Mouse (Mus musculus) forebrain, embryonic 12.5 days (tissue): Measurements from ENCODE around the gene Mfng. TPM values are rescaled to one million over a fixed set of nuclear protein-coding genes. Genes with fewer than 3 reads are reported as not detected.

Experiments used
- ATAC-seq: fragments of 200-750 bp; cut with Nextera tagmentation; 2 replicates; pipeline ENCODE4 v1.8.0; 2017; ENCODE audit warnings: moderate TSS enrichment; ENCODE audit not compliant: low FRiP score
- H3K27ac ChIP-seq: fragments of 300-500 bp; sonication (generic); 2 replicates; pipeline ENCODE4 v1.5.1; 2016; ENCODE audit warnings: mild to moderate bottlenecking
- H3K27me3 ChIP-seq: fragments of 300-500 bp; sonication (generic); 2 replicates; pipeline ENCODE4 v1.6.1; 2016; ENCODE audit warnings: mild to moderate bottlenecking
- H3K36me3 ChIP-seq: fragments of 300-500 bp; sonication (generic); replicated peaks from 2 replicates; pipeline ENCODE4 v1.6.1; 2016; ENCODE audit warnings: mild to moderate bottlenecking
- H3K4me1 ChIP-seq: fragments of 300-500 bp; sonication (generic); 2 replicates; pipeline ENCODE4 v1.6.1; 2016
- H3K4me2 ChIP-seq: fragments of 300-500 bp; sonication (generic); 2 replicates; pipeline ENCODE4 v1.6.1; 2016; ENCODE audit warnings: mild to moderate bottlenecking, moderate library complexity
- H3K4me3 ChIP-seq: fragments of 300-500 bp; sonication (generic); replicated peaks from 2 replicates; pipeline ENCODE4 v1.5.1; 2016; ENCODE audit warnings: mild to moderate bottlenecking
- H3K9ac ChIP-seq: fragments of 300-500 bp; sonication (generic); 2 replicates; pipeline ENCODE4 v1.6.1; 2016; ENCODE audit warnings: mild to moderate bottlenecking
- H3K9me3 ChIP-seq: fragments of 300-500 bp; sonication (generic); 2 replicates; pipeline ENCODE4 v1.6.1; 2016
- WGBS: fragments of 180-500 bp; shearing (Covaris S2); methylation state at CpG from one replicate; pipeline ENCODE4 v1.1.7; 2016; 5-methylcytosine and 5-hydroxymethylcytosine counted together
- polyA plus RNA-seq: library from polyadenylated mRNA; unstranded; fragments of >200 nt; fragmentation: Nextera tagmentation; extraction: Ambion mirVana; gene quantifications from 2 replicates; pipeline ENCODE4 v1.2.1, GENCODE M21; 2016

The Mfng gene
- polyA plus RNA-seq, 1 experiment from 2014 or later = 137 TPM

DNA sequence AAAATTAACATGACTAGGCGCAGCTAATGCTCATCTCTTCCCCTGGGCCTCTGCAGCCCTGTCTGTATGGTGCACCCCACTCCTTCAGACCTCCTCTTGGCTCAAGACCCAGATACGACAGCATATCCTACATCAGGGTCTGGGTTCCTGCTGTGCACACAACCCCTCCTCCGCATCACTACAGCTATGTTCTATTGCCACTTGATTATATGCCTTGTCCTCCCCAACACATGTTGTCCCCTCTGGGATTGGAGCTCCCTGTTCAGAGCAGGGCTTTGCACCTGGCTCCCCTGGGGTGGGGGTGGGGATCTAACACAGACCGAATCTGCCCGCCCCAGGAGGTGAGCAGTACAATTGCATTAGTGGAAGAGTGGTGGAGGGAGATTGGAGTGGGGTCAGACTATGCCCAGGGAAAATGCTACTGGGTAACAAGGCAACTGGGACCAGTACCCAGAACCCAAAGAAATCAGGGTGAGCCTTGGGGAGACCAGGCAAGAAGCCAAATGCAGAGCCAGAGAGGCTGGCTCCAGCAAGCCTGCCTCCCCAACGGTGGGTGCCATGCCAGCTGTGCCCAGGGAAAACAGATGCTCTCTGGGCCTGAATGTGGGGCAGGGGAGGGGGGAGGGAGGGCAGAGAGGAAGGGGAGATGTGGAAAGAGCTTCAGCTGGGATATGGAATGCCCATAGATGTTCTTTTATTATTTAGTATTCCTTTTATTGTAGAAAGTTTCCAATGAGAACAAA lies 22.5 kb downstream of the Mfng start:
- Histone ChIP-seq H3K9ac (no peak overlapping the region), H3K4me2 (no peak overlapping the region), H3K4me3 (no peak overlapping the region), H3K4me1 (peaks cover 37% of the 10 kb centered on the region), H3K27me3 (no peaks in the 10 kb centered on the region), H3K27ac (peak overlapping the region; percentile 75), H3K36me3 (peaks cover 6% of the 10 kb centered on the region; the same call in 1 of the 2 replicates), H3K9me3 (no peaks in the 10 kb centered on the region)
- ATAC-seq = peak; percentile 45; the same call in 1 of the 2 replicates
- 55% methylated on average over 6 of the region's 6 CpGs for WGBS

DNA sequence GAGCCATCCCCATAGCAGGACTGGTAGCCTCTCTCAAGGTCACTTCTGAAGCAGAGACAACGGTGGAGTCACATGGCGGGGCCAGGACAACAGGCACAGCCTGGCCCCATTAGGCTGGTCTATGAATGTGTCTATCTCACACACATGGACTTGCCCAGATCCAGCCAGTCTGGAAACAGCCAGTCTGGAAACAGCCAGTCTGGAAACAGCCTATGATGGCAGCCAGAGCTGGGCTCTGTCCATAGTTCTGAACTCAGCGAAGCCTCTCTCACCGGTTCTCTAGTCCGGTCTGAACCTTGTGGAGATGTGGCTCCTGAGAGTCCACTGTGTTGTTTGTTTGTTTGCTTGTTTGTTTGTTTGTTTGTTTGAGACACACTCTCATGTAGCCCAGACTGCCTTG lies 23.4 kb downstream of the Mfng start:
- Histone ChIP-seq H3K9me3 (no peaks in the 10 kb centered on the region), H3K27me3 (no peaks in the 10 kb centered on the region), H3K4me1 (peaks cover 28% of the 10 kb centered on the region), H3K4me2 (no peak overlapping the region), H3K9ac (no peak overlapping the region), H3K36me3 (no peaks in the 10 kb centered on the region), H3K4me3 (no peak overlapping the region), H3K27ac (no peak overlapping the region; the same call in 1 of the 2 replicates)
- WGBS = 62% methylated on average over 5 of the region's 5 CpGs
- ATAC-seq = no peak

DNA sequence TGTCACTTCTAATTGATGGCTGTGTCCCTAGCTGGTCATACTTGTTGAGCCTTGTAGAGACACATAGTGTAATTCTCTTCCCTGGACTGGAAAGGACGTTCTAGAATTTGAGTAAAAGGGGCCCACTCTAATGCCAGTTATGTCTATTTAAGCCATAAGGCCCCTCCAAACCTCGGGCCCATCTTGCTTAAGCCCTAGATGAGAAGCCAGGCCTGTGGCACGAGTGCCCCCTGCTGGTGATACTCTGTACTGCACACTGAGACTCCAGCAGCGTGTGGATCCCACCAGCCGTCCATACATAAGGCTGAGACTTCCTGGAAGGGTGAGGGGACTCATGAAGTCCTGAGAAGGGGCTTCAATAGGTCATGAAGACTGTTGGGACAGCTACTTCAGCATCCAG lies 29.1 kb downstream of the Mfng start:
- H3K4me3 ChIP-seq = no peak overlapping the region
- peak; percentile 53 for ATAC-seq
- 0 out of 2 replicates have a peak, but pooled peaks cover 8% of the 10 kb centered on the region for H3K4me1 ChIP-seq
- 1% methylated on average over 5 of the region's 5 CpGs for WGBS
- no peaks in the 10 kb centered on the region for H3K9me3 ChIP-seq
- H3K4me2 ChIP-seq = no peak overlapping the region
- no peak overlapping the region for H3K9ac ChIP-seq
- peak overlapping the region; percentile 25; the same call in 1 of the 2 replicates for H3K27ac ChIP-seq
- no peaks in the 10 kb centered on the region for H3K36me3 ChIP-seq
- H3K27me3 ChIP-seq = no peaks in the 10 kb centered on the region

DNA sequence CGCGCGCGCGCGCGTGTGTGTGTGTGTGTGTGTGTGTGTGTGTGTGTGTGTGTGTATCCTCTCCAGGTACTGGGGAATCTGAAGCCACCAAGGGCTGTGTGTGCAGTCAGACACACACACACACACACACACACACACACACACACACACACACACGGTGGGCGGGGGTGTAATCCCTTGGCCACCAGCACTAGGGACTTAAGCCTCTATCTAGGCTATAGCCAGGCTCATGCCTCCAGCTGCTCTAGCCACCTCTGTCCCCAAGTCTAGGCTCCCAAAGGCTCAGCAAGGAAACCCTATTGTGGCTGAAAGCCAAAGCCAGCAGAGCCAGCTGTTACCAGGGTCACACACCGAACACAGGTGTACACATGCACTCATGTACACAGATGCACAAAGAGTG lies 30.4 kb downstream of the Mfng start:
- H3K27ac ChIP-seq = no peak overlapping the region
- 74% methylated on average over 9 of the region's 10 CpGs for WGBS

DNA sequence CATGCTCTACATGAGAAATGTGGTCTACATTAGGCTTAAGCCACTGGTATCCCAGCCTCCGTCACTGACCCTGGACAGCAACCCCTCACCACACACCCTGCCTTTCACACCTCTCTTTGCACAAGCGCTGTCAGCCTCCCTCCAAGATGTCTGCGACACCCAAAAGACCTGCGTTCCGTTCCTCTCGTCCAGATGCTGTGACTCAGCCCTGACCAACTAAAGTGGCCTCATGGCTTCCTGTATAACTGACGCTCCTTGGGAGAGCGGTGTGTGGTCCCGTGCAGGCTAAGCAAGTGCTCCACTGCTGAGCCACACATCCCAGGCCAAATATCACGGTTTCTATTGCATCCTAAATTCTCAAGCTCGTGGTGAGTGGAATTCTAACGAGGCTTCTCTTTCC lies 32.6 kb downstream of the Mfng start:
- no peak overlapping the region for H3K27ac ChIP-seq
- H3K9me3 ChIP-seq = no peaks in the 10 kb centered on the region
- H3K4me1 ChIP-seq = peaks cover 30% of the 10 kb centered on the region
- no peak overlapping the region for H3K4me3 ChIP-seq
- H3K9ac ChIP-seq = no peak overlapping the region
- ATAC-seq = no peak
- WGBS = 79% methylated on average over 12 of the region's 12 CpGs
- no peaks in the 10 kb centered on the region for H3K27me3 ChIP-seq
- H3K36me3 ChIP-seq = no peaks in the 10 kb centered on the region
- H3K4me2 ChIP-seq = no peak overlapping the region

More for the DNA sequence above, 30.4 kb downstream of the Mfng start:
- no peaks in the 10 kb centered on the region for H3K9me3 ChIP-seq
- peaks cover 8% of the 10 kb centered on the region; the same call in 1 of the 2 replicates for H3K4me1 ChIP-seq
- H3K36me3 ChIP-seq = no peaks in the 10 kb centered on the region
- ATAC-seq = no peak
- no peak overlapping the region for H3K4me2 ChIP-seq
- no peaks in the 10 kb centered on the region for H3K27me3 ChIP-seq
- no peak overlapping the region for H3K4me3 ChIP-seq
- no peak overlapping the region for H3K9ac ChIP-seq

DNA sequence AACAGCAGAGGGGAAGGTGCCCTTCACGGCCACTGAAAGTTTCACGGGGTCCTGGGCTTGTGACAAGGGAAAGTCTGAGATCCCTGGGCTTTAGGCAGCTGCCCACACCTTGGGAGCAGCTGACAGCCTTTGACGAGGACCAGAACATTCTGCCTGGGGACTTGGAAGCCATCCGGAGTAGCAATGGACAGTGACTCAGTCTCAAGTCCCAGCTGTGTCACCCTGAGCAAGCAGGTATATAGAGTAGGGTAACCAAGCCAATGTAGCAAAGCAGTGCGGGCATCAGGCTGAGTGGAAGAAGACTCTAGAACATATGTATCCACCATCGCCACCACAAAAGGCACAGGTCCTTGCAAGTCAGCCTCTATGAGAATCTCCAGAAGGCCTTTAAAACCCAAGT lies 36.1 kb downstream of the Mfng start:
- H3K9me3 ChIP-seq = no peaks in the 10 kb centered on the region
- H3K4me2 ChIP-seq = no peak overlapping the region
- H3K4me1 ChIP-seq = peaks cover 30% of the 10 kb centered on the region
- ATAC-seq = no peak
- no peak overlapping the region for H3K4me3 ChIP-seq
- no peaks in the 10 kb centered on the region for H3K27me3 ChIP-seq
- H3K36me3 ChIP-seq = no peaks in the 10 kb centered on the region
- H3K9ac ChIP-seq = no peak overlapping the region
- H3K27ac ChIP-seq = peak overlapping the region; percentile 88
- 68% methylated on average over 6 of the region's 6 CpGs for WGBS

DNA sequence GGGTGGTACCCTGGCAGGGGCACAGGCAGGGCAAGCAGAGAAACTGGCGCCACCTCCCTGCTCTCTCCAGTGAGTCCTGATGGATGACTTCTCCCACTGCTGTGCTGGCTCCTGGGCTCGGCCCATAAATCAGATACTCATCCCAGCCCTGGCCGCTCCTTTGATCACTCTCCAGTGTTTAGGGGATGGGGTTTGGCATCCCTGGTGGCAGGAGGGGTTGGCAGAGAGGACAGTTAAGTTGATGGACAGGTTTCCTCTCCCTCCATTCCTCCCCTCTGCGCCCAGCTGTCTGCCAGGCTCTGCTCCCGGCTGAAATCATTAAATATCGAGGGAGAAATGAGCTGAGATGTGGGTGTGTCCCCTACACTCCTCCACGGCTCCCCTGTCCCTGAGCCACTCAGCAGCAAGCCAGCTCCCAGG lies 36.6 kb downstream of the Mfng start:
- no peaks in the 10 kb centered on the region for H3K27me3 ChIP-seq
- no peak for ATAC-seq
- H3K9me3 ChIP-seq = no peaks in the 10 kb centered on the region
- H3K4me1 ChIP-seq = peaks cover 30% of the 10 kb centered on the region
- H3K27ac ChIP-seq = peak overlapping the region; percentile 88
- no peak overlapping the region for H3K9ac ChIP-seq
- no peak overlapping the region for H3K4me2 ChIP-seq
- H3K4me3 ChIP-seq = no peak overlapping the region
- WGBS = 46% methylated on average over 7 of the region's 7 CpGs
- no peaks in the 10 kb centered on the region for H3K36me3 ChIP-seq

DNA sequence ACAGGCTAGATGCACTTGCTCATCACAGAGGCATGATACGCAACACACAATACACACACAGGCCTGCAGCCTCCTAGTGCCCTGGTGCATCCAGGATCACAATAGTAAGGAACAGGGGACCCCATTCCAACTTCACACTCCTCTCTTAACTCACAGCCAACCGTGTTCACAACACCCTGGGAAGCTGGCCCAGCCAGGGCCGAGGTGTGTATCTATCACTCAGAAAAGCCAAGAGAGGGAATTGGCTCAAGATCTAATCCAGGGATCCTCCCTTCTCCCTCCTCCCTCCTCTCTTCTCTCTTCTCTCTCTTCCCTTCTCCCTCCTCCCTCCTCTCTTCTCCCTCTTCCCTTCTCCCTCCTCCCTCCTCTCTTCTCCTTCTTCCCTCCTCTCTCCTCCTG lies 37.1 kb downstream of the Mfng start:
- Histone ChIP-seq H3K9ac (no peak overlapping the region), H3K4me3 (no peak overlapping the region), H3K36me3 (no peaks in the 10 kb centered on the region), H3K27me3 (no peaks in the 10 kb centered on the region), H3K9me3 (no peaks in the 10 kb centered on the region), H3K4me2 (no peak overlapping the region; the same call in 1 of the 2 replicates), H3K4me1 (peaks cover 30% of the 10 kb centered on the region), H3K27ac (peak overlapping the region; percentile 88)
- no peak for ATAC-seq
- 70% methylated on average over 3 of the region's 3 CpGs for WGBS

DNA sequence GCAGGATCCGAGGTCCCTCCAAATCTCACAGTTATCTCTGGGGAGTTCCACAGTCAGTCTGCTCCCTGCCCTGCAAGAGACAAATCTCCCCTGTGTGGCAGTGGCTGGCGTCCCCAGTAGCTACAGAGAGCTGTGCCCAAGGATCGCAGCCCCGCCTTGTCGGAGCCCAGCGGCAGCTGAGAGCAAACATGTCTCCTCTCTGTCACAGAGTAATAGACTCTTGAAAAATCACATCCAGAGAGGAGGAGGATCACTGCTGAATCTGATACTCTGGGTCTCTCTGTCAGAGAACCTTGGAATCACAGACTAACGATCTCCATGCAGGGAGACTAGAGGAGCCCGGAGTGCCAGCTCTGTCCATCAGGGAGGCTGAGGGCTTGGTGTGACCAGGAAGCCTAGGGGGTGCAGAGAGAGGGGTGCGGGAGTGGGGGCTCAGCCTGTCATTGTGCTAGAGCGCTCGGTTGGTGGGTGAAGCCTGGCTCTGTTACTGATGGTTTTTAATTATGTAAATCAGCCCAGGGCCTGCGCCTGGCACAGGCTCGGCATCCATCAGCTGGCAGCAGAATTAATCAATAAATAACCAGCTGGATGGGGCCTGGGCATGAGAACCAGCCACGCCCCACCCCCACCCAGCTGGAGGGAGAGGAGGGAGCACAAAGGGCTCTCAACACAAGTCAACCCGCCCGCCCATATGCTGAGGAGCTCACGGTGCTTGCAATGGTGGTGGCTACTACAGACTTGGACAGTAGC lies 37.7 kb downstream of the Mfng start:
- H3K27me3 ChIP-seq = no peaks in the 10 kb centered on the region
- H3K9me3 ChIP-seq = no peaks in the 10 kb centered on the region
- peak overlapping the region; percentile 88 for H3K27ac ChIP-seq
- peak overlapping the region; percentile 26 for H3K4me2 ChIP-seq
- 31% methylated on average over 17 of the region's 17 CpGs for WGBS
- ATAC-seq = peak; percentile 74
- H3K4me3 ChIP-seq = no peak overlapping the region
- H3K36me3 ChIP-seq = no peaks in the 10 kb centered on the region
- peaks cover 30% of the 10 kb centered on the region for H3K4me1 ChIP-seq
- H3K9ac ChIP-seq = 0 out of 2 replicates have a peak overlapping the region, but pooled peaks have one; percentile 9

DNA sequence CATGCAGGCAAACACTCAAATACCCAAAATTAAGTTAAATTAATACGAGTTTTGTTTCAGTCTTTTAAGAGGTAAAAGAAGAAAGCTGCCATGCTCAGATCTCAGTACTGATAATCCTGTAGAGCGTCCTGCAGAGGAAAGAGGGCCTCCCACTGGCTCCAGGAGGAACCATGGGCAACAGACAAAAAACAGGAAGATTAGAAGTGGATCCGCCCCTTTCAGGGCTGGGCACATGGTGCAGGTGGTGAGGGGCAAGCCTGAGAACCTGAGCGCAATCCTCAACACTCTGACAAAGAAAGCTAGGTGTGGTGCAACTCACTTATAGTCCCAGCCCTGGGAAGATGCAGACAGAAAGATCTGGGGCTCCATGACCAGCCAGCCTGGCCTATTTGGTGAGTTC lies 41.4 kb downstream of the Mfng start:
- H3K9me3 ChIP-seq = no peaks in the 10 kb centered on the region
- H3K4me2 ChIP-seq = no peak overlapping the region
- no peaks in the 10 kb centered on the region for H3K36me3 ChIP-seq
- no peak overlapping the region for H3K4me3 ChIP-seq
- ATAC-seq = no peak
- H3K4me1 ChIP-seq = peaks cover 19% of the 10 kb centered on the region
- H3K27ac ChIP-seq = no peak overlapping the region
- WGBS = 47% methylated on average over 4 of the region's 4 CpGs
- no peaks in the 10 kb centered on the region for H3K27me3 ChIP-seq
- H3K9ac ChIP-seq = no peak overlapping the region

DNA sequence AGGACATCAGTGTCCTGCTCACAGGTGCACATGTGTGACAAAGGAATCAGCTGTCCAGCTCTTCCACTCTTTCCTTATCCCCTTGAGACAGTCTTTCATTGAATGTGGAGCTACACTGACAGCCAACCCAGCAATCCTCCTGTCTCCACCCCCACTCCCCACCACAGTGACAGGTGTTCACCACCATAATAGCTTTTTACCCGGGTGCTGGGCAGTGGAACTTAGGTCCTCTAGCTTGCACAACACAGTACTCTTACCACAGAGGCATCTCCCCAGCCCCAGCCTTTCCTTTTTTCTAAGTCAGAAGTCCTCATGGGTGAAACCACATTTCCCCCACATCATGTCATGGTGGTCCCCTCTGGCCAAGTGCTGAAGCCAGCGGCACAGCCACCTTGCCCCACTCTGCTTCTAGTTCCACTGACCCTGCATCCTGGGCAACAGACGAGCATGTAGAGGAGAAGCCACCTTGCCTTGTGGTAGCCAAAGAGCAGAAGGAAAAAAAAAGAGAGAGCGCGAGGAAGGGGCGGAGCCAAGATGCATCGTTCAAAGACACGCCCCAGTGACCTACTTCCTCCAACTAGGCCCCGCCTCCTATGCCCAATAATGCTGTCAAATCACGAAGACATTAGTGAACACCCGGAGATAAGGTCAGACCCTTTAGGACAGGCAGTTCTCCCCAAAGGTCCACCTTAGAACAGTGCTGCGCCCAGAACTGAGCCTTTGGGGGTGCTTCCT lies 42.8 kb downstream of the Mfng start:
- ATAC-seq = no peak
- H3K9me3 ChIP-seq = no peaks in the 10 kb centered on the region
- WGBS = 90% methylated on average over 12 of the region's 12 CpGs
- H3K4me2 ChIP-seq = no peak overlapping the region
- no peaks in the 10 kb centered on the region for H3K27me3 ChIP-seq
- no peak overlapping the region for H3K4me3 ChIP-seq
- no peak overlapping the region for H3K27ac ChIP-seq
- no peaks in the 10 kb centered on the region for H3K36me3 ChIP-seq
- peaks cover 6% of the 10 kb centered on the region for H3K4me1 ChIP-seq
- no peak overlapping the region for H3K9ac ChIP-seq

DNA sequence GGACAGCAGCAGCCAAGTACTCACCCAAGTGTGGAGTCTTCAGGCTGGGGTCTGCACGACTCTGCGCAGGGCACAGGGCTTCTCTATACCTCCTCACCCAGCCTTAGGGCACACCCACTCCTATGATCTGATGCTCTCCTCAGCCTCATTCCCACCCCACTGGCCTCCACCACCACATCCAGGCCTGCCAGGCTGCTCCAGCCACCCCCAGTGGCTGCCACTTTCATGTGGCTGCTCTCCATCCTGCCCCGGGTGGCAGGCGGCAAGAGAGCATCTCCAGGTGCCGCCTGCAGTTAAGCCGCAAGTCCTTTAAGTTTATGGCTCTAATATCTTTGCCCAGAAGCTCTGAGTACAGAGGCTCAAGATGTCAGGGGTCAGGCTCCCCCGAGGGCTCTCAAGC lies 46.6 kb downstream of the Mfng start:
- Histone ChIP-seq H3K9me3 (no peaks in the 10 kb centered on the region), H3K27me3 (no peaks in the 10 kb centered on the region), H3K4me1 (no peaks in the 10 kb centered on the region), H3K27ac (no peak overlapping the region), H3K9ac (no peak overlapping the region), H3K4me3 (no peak overlapping the region), H3K4me2 (no peak overlapping the region), H3K36me3 (no peaks in the 10 kb centered on the region)
- ATAC-seq = no peak
- WGBS = 81% methylated on average over 7 of the region's 7 CpGs
